Mouse (Mus musculus): ENCODE results near the gene Setd4. TPM values are rescaled to one million over a fixed set of nuclear protein-coding genes. Genes with fewer than 3 reads are reported as not detected.

The Setd4 gene
- total RNA-seq, 2 experiments from 2014 or later: 2.0 to 2.5 TPM

DNA sequence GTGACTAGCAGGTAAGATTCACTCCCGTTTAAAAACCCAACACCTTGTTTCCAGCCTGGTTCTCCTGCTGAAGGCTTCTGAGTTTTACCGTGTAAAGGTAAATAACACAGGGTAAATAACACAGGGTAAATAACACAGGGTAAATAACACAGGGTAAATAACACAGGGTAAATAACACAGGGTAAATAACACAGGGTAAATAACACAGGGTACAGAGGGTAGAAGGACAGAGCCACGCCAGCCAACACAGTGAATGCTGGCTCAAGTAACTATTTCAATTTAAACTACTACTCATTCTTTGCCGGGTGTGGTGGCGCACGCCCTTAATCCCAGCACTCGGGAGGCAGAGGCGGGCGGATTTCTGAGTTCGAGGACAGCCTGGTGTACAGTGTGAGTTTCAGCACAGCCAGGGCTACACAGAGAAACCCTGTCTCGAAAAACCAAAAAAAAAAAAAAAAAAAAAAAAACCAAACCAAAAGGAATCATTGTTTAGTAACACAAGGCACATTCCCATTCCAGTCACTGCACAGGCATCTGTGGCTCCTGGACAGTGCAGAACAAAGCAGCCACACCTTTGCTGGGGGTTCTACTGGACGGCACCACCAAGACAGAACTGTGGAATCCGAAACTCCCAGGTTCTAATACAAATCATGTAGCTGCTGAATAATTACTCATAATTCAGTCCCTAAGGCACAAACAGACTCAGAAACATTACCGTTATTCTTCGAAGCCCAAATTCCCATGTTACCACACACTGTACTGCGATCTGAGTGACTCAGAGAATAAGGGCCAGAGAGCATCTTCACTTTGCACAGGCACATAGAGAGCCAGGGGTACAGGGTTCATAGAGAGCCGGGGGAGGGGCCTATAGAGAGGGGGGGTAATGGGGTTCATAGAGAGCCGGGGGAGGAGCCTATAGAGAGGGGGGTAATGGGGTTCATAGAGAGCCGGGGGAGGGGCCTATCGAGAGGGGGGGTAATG lies 12.1 kb downstream of the Setd4 start:
- no peak for DNase-seq

DNA sequence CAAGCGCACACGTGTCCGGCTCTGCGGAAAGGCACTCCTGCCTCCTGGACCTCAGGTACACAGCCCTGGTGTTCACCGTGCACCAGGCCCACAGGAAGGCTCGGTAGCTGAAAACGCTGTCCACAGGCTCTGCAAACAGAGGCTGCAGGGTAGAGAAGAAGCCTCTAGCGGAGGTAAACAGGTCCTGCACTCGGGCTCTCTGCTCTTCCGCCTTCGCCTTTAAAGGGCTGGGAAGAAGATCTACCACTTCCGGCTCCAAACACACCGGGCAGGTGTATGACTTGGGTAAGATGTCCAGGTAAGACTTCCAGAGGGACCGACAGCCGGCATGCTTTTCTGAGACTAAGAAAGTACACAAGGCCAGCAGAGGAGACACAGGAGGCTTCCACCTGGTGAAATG lies 12.9 kb downstream of the Setd4 start:
- no peak for DNase-seq

GRCm38 (mm10) chr16:93588281-93588680 lies 15.6 kb downstream of the Setd4 start:
- DNase-seq: no peak

GRCm38 (mm10) chr16:93586382-93586781 lies 17.5 kb downstream of the Setd4 start:
- no peak for DNase-seq

DNA sequence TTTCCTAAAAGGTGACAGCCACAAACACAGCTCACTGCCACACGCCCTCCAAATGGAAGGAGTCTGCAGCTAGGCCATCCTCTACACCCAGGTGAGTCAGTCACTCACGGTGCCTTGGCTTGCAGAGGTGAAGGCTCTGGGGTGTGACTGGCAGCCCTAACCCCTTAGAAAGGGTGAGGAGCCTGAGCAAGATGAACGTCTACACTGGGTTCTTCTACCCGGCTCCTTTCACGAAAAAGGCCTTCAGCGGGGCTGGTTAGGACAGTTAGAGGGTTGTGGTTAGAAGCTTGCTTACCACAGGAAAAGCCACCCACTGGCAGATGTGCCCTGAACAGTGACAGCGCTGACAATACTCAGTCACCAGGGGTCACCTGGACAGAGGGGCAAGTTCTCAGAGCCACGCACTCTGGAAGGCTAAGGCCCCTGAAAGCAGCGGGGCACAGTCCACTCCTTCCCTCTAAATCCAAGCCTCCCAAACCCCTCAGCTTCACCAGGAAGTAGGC lies 18.1 kb downstream of the Setd4 start:
- no peak for DNase-seq

DNA sequence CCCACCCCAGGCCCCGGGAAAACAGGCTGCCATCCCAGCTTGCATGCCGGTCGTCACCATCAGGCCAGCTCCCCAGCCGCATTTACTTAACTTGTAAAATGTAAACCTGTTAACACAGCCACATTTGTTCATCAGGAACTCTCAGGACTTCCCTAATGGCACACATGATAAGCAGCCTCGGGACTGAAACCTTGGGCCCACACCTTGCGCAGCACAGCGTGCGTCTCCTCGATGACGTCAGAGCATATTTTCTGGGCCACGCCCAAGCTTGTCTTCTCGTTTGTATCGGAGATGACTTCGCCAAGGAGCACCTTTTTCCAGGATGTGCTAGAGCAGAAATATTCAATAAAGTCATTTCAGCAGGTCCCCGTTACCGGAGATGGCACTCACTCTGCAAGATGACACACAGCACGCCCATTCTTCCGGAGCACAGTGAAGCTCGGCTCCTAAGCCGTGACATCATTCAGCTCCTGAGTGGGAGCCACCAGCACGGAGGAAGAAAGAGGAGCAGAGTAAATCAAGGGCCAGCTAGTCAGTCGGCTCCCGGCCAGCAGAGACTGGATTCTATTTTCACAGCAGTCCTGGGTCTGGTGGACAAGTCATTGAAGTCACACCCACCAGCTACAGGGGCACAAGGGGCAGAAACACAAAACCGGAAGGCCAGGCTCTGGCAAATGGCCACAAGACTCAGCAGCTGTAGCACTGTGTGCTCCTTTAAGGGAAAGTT lies 18.7 kb downstream of the Setd4 start:
- no peak for DNase-seq

DNA sequence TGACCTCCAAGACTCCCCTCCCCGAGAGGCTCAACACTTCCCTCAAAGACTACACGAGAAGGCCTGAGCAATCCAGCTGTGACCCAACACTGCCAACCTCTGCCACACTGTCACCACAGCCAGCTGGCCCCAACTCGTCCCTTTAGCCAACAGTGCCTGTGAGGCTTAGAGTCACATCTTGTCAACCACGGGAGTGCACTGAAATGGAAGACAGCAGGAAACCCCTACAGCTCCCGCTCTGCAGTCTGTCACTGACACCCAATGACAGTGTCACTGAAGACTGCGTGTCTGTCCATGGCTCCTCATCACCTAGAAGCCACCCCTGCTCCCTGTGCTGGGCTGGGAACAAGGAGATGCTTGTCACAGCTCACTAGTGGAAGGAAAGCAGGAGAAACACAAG lies 22.7 kb downstream of the Setd4 start:
- peak in 1 of 2 experiments; percentile 7 for DNase-seq

- no peak for DNase-seq
These were observed 25.4 kb downstream of the Setd4 start for GRCm38 (mm10) chr16:93578346-93579005.

GRCm38 (mm10) chr16:93576412-93577082 lies 27.3 kb downstream of the Setd4 start:
- peak; percentile 50 to 92 for DNase-seq

- no peak for DNase-seq
These were observed 28.3 kb downstream of the Setd4 start for GRCm38 (mm10) chr16:93575574-93575973.

DNA sequence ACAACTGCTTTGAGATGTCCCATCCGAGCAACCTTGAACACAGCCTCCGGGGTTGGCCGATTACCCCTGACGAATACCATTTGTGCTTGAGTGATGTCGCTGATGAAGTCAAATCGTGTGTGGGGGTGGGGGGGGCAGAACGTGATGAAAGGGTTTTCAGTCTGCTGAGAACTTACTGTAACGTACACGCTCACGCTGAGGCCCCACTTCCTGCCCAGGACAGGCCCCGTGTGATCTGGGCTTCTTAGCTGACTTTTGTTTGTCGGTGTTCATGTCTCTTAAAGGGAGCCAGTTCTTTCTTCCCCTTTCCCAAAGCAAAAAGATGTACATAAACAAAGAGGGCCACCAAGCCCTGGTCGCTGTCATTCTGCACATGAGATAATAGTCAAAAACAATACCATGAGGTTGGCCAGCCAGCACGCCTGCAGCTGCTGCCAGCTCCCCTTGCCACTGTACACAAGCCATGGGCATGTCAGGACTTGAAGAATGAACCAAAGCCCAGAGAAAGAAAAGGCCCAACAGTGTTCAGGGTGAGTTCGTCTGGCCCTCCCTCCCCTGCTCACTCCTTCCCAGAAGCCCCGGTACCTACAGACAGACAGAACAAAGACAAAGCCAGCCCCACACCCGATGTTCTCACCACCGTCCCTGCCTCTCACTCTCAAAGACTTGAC lies 29.2 kb downstream of the Setd4 start:
- no peak for DNase-seq

GRCm38 (mm10) chr16:93573434-93573833 lies 30.4 kb downstream of the Setd4 start:
- DNase-seq: no peak

- no peak for DNase-seq
These were observed 31.5 kb downstream of the Setd4 start for GRCm38 (mm10) chr16:93572383-93572782.

DNA sequence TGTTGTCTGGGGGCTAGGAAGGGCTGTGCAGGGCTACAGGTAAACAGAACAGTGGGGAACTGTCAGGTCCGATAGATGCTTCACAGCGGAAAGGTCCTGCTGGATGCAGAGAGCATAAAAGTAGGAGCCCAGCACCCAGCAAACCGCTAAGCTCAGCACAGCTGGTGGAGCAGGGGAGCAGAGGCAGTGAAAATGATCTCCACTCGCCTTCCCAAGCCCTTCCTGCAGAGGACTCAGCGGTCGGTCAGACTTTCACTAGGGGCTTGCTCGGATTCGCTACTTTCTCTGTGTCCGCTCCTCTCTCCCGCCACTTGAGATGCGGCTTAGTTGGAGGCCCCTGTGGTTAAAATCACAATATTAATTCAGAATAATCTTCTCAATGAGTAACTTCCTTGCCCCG lies 45.4 kb downstream of the Setd4 start:
- DNase-seq: no peak

DNA sequence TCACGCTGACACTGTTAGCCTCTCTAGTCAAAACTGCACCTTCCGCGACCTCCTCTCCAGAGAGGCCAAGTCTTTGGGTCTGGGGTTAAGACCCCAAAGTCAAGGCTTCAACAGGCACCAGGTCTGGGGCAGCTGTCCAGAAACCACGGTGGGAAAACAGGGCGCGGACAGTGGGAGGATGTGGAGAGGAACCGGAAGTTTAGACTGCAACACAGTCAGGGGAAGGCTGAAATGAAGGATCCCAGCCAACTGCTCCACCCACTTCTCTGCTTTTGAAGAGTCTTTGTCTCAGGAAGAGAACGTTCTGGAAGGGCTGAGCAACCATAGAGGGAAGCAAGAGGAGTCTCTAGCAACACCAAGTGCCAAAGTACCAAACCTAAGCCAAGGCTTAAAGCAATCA lies 46.2 kb downstream of the Setd4 start:
- DNase-seq: peak in 1 of 2 experiments; percentile 28

DNA sequence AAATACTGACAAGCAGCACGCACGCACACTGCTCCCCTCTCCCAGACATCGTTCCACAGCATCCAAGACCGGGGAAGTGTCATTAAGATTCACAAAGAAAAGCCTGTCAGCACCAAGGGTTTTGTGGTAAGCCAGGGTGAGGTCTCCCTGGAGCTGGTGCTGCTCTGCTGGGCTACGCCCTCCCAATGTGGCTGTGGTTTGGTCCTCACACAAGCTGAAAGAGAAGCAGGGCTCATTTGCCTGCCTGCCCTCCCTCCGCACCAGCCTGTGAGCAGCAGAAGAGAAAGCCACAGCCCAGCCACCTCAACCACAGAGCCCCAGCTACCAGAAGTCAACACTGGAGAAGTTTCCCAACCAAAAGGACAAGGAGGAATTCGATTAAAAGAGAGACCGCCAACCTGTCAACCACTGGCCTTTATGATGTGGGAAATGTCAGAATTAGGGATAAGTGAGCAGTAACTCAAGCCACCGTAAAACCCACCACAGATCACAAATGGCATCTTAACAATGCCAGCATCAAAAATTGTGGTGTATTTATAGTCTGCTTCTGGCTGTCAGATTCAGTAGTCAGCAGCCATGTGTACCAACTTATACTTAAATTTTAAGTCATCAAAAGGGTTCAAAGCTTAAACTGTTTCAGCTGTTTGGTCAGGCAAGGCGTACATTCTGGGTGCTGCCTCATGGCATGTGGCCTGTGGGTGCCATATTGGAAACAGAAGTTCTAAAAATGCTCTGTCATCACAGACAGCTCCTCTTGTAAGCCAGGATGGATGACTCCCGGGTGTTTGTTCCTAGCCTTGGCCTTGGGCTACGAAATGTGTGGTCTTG lies 51.0 kb downstream of the Setd4 start:
- DNase-seq: no peak

- no peak for DNase-seq
These were observed 54.6 kb downstream of the Setd4 start for GRCm38 (mm10) chr16:93549287-93549686.

- DNase-seq: no peak
These were observed 55.8 kb downstream of the Setd4 start for GRCm38 (mm10) chr16:93548045-93548444.

- no peak for DNase-seq
These were observed 56.7 kb downstream of the Setd4 start for GRCm38 (mm10) chr16:93547122-93547521.

DNA sequence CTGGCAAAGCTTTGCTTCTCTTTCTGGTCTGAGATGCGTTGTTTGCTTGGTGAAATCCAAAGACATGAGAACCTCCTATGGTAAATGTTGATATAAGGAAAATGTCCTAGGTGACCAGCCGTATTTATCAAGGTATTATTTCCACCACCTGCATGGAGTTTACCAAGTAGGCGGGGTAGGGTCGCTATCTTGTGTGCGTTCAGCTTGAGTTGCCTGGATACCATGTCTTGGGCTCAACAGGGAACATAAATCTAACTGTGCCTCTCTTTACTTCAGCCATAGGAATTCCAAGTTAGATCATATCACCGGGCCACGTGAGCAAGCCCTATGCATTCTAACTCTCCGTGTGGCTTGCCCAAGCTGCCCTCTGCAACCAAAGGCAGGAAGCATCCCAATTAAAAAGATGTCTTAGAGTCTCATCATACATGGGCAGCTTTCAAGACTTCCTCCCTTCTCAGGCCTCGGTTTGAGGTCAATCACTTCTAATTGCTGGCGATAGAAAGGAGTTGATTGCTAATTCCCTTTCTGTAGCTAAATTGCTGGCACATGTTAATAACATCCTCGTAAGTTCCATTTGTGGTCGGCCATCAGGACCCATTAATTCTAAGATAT lies 57.4 kb downstream of the Setd4 start:
- no peak for DNase-seq
